Mouse (Mus musculus): ENCODE data around the gene Lsm4.

DNA sequence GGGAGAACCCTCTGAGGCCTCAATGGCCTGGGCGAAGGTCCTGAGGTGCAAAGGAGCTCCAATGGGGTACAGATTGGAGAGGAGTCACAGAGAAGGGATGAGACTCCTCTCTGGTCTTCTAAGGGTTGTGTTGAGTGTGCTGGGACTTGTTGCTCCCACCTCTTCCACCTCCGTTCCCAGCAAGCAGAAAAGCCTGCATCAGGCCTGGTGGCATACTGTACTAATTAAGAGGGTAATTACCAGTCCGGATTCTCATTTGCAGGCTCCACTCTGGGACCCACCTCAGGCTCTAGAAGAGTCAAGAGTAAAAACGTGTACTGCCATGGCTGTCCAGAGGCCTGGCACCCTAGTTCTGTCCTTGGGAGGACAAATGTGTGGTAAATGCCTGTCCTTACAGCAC, 23.9 kb downstream of the Lsm4 start:
- TF ChIP-seq POLR2A (IDR thresholded peaks at IDR 0.05; ENCODE audit: control insufficient read depth, extremely low read depth, insufficient read depth, low read length, poor library complexity) (no peak), CTCF (IDR thresholded peaks at IDR 0.05; ENCODE audit: borderline replicate concordance, control insufficient read depth, extremely low read depth, insufficient read depth, low read length, poor library complexity) (no peak)
